Mouse (Mus musculus) olfactory bulb, adult 2 months (tissue): ENCODE results near the gene Gbp5.

Source experiments
- CTCF ChIP-seq: fragments of 200-500 bp; IDR thresholded peaks from 2 replicates; pipeline ENCODE4 v1.5.1; 2012; ENCODE audit warnings: low read depth, mild to moderate bottlenecking, low read length, moderate library complexity; ENCODE audit not compliant: insufficient read depth
- POLR2A ChIP-seq: fragments of 200-500 bp; IDR thresholded peaks from 2 replicates; pipeline ENCODE4 v1.6.1; 2012; ENCODE audit warnings: mild to moderate bottlenecking, low read depth, low read length, moderate library complexity; ENCODE audit not compliant: insufficient read depth

- TF ChIP-seq CTCF = no peak
- no peak for TF ChIP-seq POLR2A
These were observed 56.4 kb downstream of the Gbp5 start for GRCm38 (mm10) chr3:142550052-142550676.
